Comparison of ENCODE assay signal across 17 mouse cellular contexts in genomic region chr6:145722596-145722995, GRCm38 (mm10).
"Had no signal": no experiment of that assay in that cellular context is flagged by ENCODE, and none has a peak within 500 bp of the region (broad histone marks: within the 10 kb centered on the region; RNA-seq: fewer than 3 reads in every experiment).

No protein-coding gene starts in this region.

- H3K4me1 ChIP-seq: liver, embryonic 13.5 days; megakaryocyte, embryonic 14.5 days; neural tube, embryonic 15.5 days had no signal

- DNase-seq: kidney, adult 8-10 months; kidney, postnatal 25 days; liver; liver, embryonic 13.5 days; liver, postnatal 0 days; right cerebral cortex, adult 18-20 months; right cerebral cortex, postnatal 25 days; thymus, postnatal 36 days had no signal

- H3K36me3 ChIP-seq: liver, embryonic 13.5 days; neural tube, embryonic 15.5 days had no signal

- ATAC-seq: inflammation-experienced regulatory T-cells, adult 6 months; intestine, postnatal 0 days; liver, postnatal 0 days; midbrain, embryonic 16.5 days had no signal

- H3K27me3 ChIP-seq: liver, embryonic 13.5 days; megakaryocyte, embryonic 14.5 days; neural tube, embryonic 15.5 days had no signal

- H3K4me2 ChIP-seq: liver, embryonic 13.5 days; midbrain, embryonic 11.5 days; neural tube, embryonic 15.5 days had no signal

- H3K9me3 ChIP-seq: liver, embryonic 13.5 days; neural tube, embryonic 15.5 days had no signal

- H3K27ac ChIP-seq: left cerebral cortex, adult 2 months; liver, embryonic 13.5 days; macrophage; neural tube, embryonic 15.5 days had no signal

- H3K9ac ChIP-seq: liver, embryonic 13.5 days; liver, postnatal 0 days; neural tube, embryonic 15.5 days had no signal

- H3K4me3 ChIP-seq: left cerebral cortex, adult 2 months; liver, embryonic 13.5 days; megakaryocyte, embryonic 14.5 days; myocyte; neural tube, embryonic 15.5 days had no signal
